Mouse (Mus musculus) kidney, adult 2 months (tissue): ENCODE results near the gene Trdmt1.

Source experiments
- CTCF ChIP-seq: fragments of 200-500 bp; conservative IDR thresholded peaks from 2 replicates; pipeline ENCODE4 v1.5.1; 2011; ENCODE audit warnings: low read depth, mild to moderate bottlenecking, control low read depth, low read length, moderate library complexity, mixed read lengths; ENCODE audit not compliant: insufficient read depth, insufficient read length
- POLR2A ChIP-seq: fragments of 200-500 bp; IDR thresholded peaks from one replicate; pipeline ENCODE4 v1.6.1; 2011; ENCODE audit warnings: low read depth, low read length, control low read depth

GRCm38 (mm10) chr2:13577399-13577798, 32.9 kb upstream of the Trdmt1 start:
- TF ChIP-seq CTCF = no peak
- TF ChIP-seq POLR2A = no peak
